13 mouse cellular contexts compared by ENCODE assay signal in genomic region chr19:44897521-44897920, GRCm38 (mm10). TPM values are rescaled to one million over a fixed set of nuclear protein-coding genes. Genes with fewer than 3 reads are reported as not detected.
A peak's percentile ranks its signal among the peaks of the same experiment; 100 is the strongest.
DNase-seq lines count a peak whose midpoint lies in the region.
"Had no signal": no experiment of that assay in that cellular context is flagged by ENCODE, and none has a peak within 500 bp of the region (broad histone marks: within the 10 kb centered on the region; RNA-seq: fewer than 3 reads in every experiment).

No protein-coding gene starts in this region.

- DNase-seq in adrenal gland, postnatal 25 days: peak; percentile 10
- no peak for DNase-seq in adrenal gland, adult 2 months
- peak; percentile 88 for DNase-seq in ovary, adult 18-20 months (ENCODE audit: low spot score)
- DNase-seq in ovary, postnatal 14 days (ENCODE audit: low spot score): no peak
- peak; percentile 85 for DNase-seq in testis, postnatal 10 days (ENCODE audit: low spot score)
- DNase-seq in spleen, postnatal 10 days (ENCODE audit: low spot score in 2 of 2): no peak
- DNase-seq: cerebellum, adult 11 months; cerebellum, adult 2 months; cerebellum, adult 9-11 months; cerebellum, postnatal 25 days; gastrocnemius, postnatal 25 days; heart, postnatal 10 days; heart, postnatal 36 days had no signal

RNA-seq across cellular contexts. Expression of gene Slf2, which starts 33.4 kb away (rescaled TPM):
- total RNA-seq in adrenal gland, postnatal 25 days (2021): 23.8 and 30.8 TPM in 2 replicates
- 10 to 100 TPM; 19.6 to 21.4 TPM for total RNA-seq in adrenal gland, adult 2 months (2021)
- polyA plus RNA-seq in adrenal gland, adult 2 months (2012; rRNA removed): 54.9 and 77.7 TPM in 2 replicates

Comparison
In these comparisons a context has a peak if more than half of its experiments do, and no peak if none do; other contexts are left out.
1. DNase-seq: peak in adrenal gland, postnatal 25 days (single experiment), ovary, adult 18-20 months (single experiment) and testis, postnatal 10 days (single experiment); none in adrenal gland, adult 2 months (single experiment), ovary, postnatal 14 days (single experiment) and spleen, postnatal 10 days (0 of 2).